Mouse (Mus musculus) testis, adult 2 months (tissue): Measurements from ENCODE around the gene Irs1.

Experiments used
- CTCF ChIP-seq: fragments of 200-500 bp; IDR thresholded peaks from 2 replicates; pipeline ENCODE4 v1.5.1; 2012; ENCODE audit warnings: low read depth, mild to moderate bottlenecking, inconsistent platforms, low read length, moderate library complexity; ENCODE audit not compliant: control insufficient read depth, insufficient read depth, insufficient replicate concordance
- POLR2A ChIP-seq: fragments of 200-500 bp; IDR thresholded peaks from 2 replicates; pipeline ENCODE4 v1.6.1; 2012; ENCODE audit warnings: low read depth, mild to moderate bottlenecking, inconsistent platforms, low read length, moderate library complexity; ENCODE audit not compliant: control insufficient read depth

GRCm38 (mm10) chr1:82282992-82283611, 8.1 kb downstream of the Irs1 start:
- TF ChIP-seq POLR2A (peak; percentile 41; the same call in 1 of the 2 replicates), CTCF (no peak)
